Mouse (Mus musculus) lung, postnatal 14 days (tissue): ENCODE results near the gene Klk6.

ENCODE experiments used
- DNase-seq: peaks from one replicate; pipeline ENCODE4 v3.0.0; 2021

The Klk6 gene

DNA sequence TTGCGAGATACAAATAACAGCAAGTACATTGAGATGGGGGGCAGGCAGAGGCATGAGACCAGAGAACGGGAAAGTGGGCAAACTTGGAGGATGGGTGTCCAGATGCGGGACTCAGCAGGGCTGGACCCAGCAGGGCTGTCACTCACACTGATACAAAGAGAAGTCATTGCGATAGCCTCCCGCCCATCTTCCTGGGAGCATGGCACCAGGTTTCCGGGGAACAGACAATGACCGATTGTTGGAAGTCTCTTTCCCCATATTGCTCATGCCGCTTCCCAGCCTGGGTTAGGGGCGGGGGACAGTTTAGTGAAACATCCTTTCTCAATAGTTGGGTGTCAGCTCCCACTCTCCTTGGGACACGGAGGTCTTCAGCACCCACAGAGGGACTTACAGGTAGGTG, at the start of gene Klk6:
Gene Klk6, plus strand, starts transcription at position 301 of the 400 bp plus-strand sequence.
- no peak for DNase-seq

DNA sequence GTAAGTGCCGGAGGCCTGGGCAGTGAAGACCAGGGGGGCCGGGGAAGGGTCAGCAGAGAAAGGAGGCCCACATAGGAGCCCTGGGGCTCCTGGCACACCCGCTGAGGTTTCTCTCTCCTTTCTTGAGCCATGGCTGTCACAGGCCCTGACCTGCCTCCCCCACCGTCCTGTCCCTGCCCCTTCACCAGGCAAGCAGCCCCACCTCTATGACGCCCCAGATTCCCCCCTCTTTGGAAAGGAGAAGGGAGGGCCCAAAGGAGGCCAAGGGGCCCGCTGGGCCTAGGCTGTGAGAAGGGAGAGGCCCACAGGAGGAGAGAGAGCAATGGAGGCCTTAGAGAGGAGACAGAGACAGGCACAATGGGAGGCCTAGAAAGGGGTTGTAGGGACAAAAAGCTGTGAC, 49.5 kb upstream of the Klk6 start:
- DNase-seq = no peak

DNA sequence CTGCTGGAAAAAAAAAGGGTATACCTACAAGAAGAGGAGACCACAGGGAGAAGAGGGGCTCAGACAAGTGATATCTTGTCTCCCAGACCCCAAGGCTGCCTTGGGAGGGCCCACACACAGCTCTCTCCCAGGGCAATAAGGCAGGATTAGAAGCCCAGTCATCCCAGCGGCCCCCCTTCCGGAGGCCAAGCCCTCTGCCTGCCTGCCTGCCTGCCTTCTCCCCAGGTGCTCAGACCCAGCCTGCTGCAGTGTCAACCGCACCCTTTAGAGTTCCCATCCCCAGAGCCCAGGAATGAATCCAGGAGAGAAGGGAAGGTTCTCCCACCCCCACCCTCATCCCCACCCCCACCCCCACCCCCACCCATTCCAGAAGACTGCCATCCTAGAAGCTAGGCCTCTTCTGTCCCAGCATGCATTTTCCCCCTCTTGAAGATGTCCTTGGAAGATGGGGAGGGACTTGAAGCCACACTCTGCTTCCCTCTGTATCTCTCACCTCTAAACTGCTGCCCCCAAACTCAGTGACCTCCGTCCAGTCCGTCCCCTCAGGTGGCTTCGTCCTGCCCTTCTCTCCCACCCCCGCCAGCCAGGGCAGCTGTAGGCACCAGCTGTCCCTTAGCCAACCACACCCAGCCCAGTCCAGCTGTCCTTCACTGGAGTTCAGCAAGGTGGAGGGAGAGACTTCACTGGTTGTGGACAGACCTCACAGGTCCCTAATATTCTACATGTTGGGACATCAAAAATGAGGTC, 48.8 kb upstream of the Klk6 start:
- DNase-seq = no peak

DNA sequence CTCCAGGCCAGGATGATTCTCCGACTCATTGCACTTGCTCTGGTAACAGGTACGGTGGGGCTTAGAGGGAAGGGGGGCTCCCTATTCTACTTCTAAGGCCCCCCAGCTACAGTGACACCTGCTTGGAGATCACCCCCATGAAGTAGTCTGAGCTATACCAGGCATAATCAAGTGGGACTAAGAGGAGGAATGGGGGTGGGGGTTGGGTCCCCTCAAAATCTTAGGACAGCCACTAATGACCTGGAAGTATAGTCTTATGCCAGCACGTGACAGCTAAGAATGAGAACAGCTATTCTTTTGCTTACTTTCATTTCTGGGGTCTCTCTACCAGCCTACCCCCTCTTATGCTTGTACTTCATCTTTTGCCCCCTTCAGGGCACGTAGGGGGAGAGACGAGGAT, 47.8 kb upstream of the Klk6 start:
- no peak for DNase-seq

DNA sequence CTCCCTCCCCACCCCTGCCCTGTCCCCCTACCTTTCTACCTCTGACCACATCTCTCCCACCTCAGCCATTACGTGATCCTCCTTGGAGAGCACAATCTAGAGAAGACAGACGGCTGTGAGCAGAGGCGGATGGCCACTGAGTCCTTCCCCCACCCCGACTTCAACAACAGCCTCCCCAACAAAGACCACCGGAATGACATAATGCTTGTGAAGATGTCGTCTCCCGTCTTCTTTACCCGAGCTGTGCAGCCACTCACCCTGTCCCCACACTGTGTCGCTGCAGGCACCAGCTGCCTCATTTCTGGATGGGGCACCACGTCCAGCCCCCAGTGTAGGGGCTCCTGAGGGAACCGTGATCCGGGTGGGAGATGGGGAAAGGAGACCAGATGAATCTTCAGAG, 46.9 kb upstream of the Klk6 start:
- no peak for DNase-seq

DNA sequence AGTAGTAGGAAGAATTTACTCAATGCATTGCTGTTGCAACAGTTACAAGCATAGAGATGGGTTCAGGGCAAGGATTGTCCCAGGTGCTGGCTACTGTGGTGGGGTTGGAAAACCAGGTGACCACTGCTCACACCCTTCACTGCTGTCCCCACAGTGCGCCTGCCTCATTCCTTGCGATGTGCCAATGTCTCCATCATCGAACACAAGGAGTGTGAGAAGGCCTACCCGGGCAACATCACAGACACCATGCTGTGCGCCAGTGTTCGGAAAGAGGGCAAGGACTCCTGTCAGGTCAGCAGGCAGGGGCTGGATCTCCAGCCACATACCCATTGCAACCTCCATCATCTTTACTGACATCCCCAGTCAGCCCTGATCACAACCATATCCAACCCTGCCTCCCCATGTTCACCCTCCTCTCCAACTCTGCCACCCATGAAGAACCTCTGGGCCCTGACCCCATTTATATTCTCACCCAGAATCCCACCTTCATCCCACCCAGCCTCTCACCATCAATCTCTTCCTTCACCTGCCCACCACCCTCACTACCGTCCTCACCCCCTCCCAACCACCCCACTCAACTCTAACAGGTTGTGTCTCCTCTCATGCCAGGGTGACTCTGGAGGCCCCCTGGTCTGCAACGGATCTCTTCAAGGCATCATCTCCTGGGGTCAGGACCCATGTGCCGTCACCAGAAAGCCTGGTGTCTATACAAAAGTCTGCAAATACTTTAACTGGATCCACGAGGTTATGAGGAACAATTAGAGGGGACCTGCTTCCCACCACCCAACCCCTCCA, 45.9 kb upstream of the Klk6 start:
- no peak for DNase-seq

DNA sequence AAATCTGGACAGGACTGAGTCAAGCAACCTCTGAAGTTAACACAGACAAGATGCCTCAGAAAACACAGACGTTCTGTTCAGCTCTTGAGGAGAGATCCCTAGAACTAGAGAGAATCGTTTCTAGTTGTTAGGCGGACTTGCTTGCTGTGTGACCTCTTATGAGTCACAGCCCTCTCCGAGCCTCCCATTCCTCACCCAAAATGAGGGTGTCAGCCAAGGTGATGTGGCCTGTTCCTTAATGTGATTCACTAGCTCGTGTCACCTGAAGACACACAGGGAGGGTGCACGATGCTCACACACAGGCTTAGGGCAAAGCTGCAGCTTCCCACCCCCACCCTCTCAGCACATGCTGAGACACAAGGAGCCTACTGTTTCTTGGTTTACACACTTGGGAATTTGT, 44.1 kb upstream of the Klk6 start:
- no peak for DNase-seq

DNA sequence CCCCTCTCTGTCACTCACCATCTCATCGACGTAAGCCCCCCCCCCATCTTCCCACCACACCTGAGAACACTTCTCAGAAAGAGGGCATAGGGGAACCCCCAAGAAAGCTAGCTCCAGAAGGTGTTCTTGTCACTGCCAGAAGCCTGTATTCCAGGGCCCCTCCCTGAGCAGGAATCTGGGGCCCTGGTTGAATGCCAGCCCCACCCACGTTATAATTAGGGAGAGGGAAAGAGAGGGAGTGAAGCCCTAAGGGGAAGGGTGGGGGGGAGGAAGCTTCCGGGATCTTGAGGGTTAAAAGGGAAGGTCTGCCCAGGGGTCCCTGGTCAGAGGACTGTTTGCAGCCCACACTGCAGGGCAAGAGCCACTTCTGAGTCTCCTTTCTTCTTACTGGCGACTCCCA, 43.6 kb upstream of the Klk6 start, which contains the start of gene Klk10:
Gene Klk10, plus strand, starts transcription at position 290 of the 400 bp plus-strand sequence.
- peak; percentile 19 for DNase-seq

DNA sequence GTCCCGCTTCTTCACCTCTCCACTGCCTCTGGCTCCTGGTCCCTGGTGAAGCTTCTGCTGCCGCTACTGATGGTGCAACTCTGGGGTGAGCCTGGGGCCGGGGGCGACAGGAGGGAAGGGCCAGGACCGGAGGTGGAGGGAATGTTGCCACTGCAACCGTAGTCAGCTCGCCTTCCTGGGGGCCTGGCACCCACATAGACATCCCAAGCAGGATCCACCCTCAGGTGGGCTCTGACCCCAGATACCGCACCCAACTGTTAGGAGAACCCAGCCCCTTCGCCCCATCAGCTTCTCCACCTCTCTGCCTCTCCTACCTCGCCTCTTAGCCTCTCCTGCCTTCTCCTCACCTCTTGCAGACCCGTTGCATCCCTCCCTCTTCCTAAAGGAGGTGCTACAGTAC, 42.8 kb upstream of the Klk6 start:
- DNase-seq = no peak

DNA sequence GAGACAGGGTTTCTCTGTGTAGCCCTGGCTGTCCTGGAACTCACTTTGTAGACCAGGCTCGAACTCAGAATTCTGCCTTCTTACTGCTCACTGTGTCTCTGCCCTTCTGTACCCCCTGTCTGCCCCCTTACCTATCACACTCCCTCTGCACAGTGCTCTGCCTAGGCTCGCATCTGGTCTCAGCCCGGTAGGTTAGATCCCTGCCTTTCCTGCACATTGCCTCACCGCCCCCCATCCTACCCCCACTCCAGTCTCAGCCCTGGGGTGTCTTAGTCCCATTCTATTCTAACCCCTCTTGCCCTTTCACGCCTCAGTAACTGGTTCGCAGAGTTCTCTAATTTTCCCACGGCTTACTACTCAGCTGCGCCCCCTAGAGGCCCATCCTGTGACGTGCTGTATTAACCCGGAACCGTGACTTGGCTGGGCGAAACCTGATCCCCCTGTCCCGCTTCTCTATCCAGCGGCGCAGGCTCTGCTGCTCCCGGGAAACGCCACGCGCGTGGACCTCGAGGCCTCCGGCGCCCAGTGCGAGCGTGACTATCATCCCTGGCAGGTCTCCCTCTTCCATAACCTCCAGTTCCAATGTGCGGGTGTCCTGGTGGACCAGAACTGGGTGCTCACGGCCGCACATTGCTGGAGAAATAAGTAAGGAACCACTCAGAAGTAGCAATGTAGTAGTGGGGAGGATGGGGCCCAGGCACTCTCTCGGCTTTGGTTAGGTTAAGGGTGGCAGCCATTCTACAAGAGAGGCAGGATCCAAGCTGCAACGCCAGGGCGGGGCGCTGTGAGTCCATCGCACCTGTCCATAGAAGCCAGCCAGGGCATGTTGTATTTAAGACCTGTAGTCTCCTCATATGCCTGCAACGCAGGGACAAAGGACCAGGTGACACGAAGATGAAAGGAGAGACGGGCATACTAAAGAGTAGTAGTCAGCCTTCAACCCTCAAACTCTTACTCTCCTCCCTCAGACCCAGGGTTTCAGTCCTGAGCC, 41.7 kb upstream of the Klk6 start:
- peak; percentile 87 for DNase-seq

DNA sequence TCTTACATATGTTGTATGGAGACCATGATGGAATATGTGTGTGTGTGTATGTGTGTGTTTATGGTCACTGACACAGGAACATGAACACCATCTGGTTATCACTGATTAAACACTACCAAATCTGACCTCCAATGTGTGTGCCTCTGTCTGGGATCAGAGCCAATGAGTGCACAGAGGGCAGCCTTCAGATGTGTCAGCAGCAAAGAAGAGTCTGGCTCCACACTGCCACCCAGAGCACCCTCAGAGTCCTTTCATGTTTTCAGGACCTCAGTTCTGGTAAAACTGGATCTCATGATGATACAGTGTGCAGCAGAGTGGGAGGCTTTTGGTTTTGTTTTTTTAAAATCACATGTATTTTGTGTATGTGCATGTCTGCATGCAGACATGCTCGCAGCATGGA, 39.0 kb upstream of the Klk6 start:
- DNase-seq = no peak

DNA sequence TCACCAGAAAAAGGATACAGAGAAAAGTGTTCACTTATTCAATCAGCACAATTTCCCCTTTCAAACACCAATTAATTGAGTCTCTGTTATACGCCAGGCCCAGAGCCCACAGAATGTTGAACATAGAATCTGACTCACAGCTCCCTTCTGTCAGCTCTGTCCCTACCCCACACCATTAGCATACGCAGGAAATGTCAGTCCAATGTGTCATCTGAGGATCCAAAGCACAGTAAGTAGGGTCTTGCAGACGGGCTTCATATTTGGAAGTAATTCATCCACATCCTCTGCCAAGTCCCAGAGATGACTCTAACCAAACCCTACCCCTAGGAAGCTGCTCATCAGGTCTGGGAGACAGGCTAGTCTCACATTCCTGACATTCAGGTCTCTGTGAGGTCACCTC, 36.2 kb upstream of the Klk6 start:
- no peak for DNase-seq

DNA sequence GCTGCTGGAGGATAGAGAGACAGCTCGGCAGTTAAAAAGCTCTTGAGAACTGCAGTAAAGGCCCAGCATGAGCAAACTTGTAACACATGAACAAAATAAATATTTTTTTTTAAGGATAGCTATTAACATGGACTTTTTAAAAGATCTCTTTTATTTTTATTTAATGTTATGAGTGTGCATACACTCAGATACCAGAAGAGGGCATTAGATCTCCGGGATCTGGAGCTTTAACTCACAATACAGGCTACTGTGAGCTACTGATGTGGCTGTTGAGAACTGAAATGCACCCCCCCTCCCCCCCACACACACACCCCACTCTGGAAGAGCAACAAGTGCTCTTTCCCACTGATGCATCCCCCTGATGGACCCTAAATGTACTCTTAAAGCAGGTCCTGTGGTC, 35.0 kb upstream of the Klk6 start:
- DNase-seq = no peak

DNA sequence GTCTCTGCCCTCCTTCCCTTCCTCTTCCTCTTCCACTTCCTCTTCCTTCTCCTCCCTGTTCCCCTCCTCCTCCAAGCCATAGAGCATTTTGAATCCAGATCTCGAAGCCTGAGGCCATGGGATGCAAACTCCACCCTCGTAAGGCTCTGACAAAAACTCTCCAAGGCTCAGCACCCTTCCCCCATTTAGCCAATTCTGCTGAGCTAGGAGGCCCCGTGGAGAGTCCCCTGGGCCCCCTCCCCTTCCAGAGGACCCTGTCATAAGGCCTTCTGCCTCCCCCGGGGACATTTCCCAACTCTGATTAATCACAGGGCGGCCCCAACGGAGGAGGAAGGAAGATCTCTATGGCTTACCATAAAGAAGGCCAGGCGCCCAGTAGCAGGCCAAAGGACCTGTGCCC, 32.7 kb upstream of the Klk6 start, which contains the start of gene Klk9:
Gene Klk9, plus strand, starts transcription at position 301 of the 400 bp plus-strand sequence.
- DNase-seq = no peak

DNA sequence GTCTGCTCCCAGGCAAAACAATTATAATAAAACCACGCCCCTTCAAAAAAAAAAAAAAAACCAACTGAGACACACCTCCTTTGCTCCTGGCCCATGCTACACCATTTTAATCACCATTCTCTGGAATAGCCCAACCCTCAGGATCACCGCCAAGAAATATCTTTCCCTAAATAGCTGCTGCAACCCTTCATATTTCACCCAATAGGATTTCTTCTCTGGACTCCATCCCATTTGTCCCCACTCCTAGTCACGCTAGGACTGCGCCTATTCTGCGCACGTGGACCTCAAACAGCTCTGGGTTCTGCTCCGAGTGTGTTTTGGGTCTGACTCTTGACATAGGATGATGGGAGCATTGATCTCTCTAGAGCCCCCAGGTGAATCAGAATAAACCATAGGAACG, 27.9 kb upstream of the Klk6 start:
- no peak for DNase-seq

DNA sequence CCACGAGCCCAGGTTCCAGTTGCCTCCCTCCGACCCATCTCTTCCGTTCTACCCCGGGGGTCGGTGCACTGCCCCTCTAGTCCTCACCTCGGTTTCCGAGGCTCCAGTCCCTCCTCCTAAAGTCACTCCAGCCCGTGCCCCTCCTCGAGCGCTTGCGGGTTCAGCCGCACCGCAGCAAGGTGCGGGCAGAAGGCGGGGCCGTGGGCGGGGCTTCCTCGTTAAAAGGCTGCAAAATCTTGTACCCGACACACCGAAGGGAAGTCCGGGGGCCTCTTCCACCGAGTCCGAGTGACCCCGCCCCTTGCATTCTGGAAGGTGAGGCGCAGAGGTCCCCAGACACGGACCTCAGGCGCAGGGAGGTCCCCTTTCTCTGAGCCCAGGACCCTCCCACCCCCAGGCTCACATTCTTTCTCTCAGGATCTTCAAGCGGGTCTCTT, 26.9 kb upstream of the Klk6 start, which contains the start of gene Klk8:
Gene Klk8, plus strand, starts transcription at position 245 of the 437 bp plus-strand sequence.
- peak; percentile 35 for DNase-seq

DNA sequence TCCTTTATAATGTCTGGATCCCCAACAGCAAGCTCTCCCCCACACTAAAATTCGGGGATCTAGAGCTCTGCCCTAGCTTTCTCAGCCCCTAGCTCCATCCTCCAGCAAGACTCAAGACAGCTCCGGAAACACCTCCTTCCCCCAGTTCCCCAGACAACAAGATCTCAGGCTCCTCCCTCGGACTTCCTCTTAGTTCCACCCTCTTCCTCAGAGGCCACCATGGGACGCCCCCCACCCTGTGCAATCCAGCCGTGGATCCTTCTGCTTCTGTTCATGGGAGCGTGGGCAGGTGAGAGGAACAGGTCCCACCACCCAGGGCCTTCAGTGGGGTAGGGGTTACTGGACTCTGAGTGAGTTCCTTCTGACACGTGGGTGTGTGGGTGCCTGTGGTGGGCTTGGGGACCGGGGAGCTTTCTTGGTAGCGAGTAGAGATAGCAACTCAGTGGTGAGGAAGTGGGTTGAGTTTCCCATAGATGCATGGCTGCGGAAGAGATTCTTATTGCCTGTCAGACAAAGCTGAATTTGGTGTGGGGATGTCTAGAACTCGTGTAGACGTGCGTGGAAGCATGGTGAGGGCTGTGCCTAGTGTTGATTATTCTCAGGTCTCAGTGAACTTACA, 26.3 kb upstream of the Klk6 start:
- peak; percentile 17 for DNase-seq

DNA sequence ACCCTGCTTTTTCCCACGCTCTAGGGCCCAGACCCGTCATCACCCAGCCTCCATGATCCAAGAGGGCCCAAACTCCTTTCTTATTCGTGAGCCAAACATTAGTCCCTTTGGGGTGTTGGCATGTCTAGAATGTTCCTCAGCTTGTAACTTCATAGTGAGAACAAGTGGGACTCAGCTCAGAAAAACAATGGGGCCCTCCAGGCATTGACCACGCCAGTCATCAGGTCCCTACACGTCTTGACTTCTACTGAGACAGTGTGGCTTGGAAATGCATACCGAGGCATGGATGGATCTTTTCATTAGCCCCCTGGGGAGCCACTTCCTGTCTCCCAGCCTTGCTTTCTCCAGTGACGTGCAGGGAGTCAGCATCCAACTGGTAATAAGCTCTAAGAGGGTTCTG, 24.4 kb upstream of the Klk6 start:
- no peak for DNase-seq

DNA sequence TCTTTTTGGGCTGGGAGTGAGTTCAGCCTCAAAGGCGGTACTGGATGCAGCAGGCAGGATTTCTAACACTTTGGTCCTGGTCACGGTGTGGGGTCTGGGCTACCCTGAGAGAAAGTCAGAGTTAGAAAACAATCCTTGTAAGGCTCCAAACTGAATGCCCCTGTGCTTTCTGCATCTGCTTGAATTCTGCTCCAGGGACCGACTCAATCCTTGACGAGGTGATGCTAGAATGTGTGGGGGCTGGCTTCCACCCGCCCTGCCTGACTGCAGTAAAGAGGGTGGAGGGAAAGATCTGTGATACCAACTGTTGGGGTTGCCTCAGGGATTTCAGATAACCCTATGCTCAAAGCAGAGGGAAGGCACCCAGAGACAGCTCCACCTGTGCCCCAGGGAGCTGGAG, 13.3 kb upstream of the Klk6 start, which contains the start of gene Klk7:
Gene Klk7, plus strand, starts transcription at position 301 of the 400 bp plus-strand sequence.
- no peak for DNase-seq

DNA sequence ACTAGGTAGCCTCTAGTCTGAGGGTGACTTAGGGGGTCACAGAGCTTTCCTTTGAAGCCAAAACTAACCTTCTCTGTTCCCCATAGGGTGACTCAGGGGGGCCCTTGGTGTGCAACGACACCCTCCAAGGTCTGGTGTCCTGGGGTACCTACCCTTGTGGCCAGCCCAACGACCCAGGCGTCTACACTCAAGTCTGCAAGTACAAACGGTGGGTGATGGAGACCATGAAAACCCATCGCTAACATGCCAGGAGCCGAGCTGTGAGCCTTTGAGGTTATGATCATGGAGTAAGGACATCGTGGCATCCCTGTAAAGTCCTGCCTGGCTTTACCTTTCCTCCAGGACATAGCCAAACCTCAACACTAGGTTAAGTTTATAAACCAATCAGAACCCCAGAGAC, 9.1 kb upstream of the Klk6 start:
- no peak for DNase-seq

DNA sequence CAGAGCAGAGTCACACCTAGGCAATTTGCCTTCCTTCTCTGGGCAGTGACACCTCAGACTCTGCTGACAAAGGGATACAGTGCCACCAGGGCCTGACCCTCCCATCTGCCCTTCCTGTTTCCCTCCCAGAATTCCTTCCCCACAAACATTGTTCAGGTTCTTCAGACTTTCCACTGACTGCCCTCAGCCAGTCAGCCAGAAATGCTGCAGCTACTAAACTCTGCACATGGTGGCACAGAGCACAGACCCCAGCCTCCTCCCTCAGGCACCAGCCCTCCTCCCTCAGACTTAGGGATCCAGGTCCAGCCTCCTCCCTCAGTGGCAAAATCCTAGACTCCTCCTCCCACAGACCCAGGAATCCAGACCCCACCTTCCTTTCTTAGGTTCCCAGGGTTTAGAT, 7.6 kb upstream of the Klk6 start:
- no peak for DNase-seq

DNA sequence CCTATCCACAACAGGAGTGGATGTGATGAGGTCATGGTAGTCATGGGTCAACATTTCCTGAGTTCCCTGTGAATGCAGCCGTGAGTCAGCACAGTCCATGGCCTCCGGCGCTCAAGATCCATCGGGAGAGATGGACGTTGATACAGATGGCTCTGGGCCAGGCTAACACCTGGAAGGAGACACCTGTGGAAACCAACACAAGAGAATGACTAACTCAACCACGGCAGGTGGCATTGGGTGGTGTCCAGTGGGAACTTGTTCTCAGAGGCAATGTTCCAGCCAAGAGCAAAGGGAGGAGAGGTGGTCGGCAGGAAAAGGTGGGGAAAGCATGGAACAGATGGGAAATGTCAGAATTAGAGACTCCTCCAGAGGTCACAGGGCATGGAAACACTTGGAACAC, 2.7 kb upstream of the Klk6 start:
- DNase-seq = no peak
